Mouse (Mus musculus) neural tube, embryonic 11.5 days (tissue): ENCODE results near the gene Hoxd1. TPM values are rescaled to one million over a fixed set of nuclear protein-coding genes. Genes with fewer than 3 reads are reported as not detected.

Experiments used
- ATAC-seq: fragments of 200-750 bp; cut with Nextera tagmentation; 2 replicates; pipeline ENCODE4 v1.8.0; 2017; ENCODE audit warnings: moderate number of reproducible peaks, mild to moderate bottlenecking, moderate TSS enrichment, moderate library complexity; ENCODE audit not compliant: insufficient read depth, low FRiP score, low TSS enrichment
- DNase-seq: peaks from one replicate; pipeline ENCODE4 v3.0.0-alpha.2; 2015; ENCODE audit warnings: low spot score
- H3K27ac ChIP-seq: fragments of 300-500 bp; sonication (generic); 2 replicates; pipeline ENCODE4 v1.5.1; 2014; ENCODE audit warnings: low read depth, mild to moderate bottlenecking, low read length
- H3K27me3 ChIP-seq: fragments of 300-500 bp; sonication (generic); 2 replicates; pipeline ENCODE4 v1.6.1; 2014; ENCODE audit warnings: mild to moderate bottlenecking, low read length, mixed read lengths; ENCODE audit not compliant: control insufficient read depth, insufficient read depth
- H3K36me3 ChIP-seq: fragments of 300-500 bp; sonication (generic); 2 replicates; pipeline ENCODE4 v1.6.1; 2014; ENCODE audit warnings: mild to moderate bottlenecking, low read length, moderate library complexity, mixed read lengths; ENCODE audit not compliant: control insufficient read depth, insufficient read depth
- H3K4me1 ChIP-seq: fragments of 300-500 bp; sonication (generic); 2 replicates; pipeline ENCODE4 v1.6.1; 2014; ENCODE audit warnings: low read length, mixed read lengths; ENCODE audit not compliant: control insufficient read depth, insufficient read depth
- H3K4me2 ChIP-seq: fragments of 300-500 bp; sonication (generic); 2 replicates; pipeline ENCODE4 v1.6.1; 2014; ENCODE audit warnings: low read depth, mild to moderate bottlenecking, moderate library complexity
- H3K4me3 ChIP-seq: fragments of 300-500 bp; sonication (generic); 2 replicates; pipeline ENCODE4 v1.5.1; 2014; ENCODE audit warnings: low read depth, low read length
- H3K9ac ChIP-seq: fragments of 300-500 bp; sonication (generic); 2 replicates; pipeline ENCODE4 v1.6.1; 2014; ENCODE audit warnings: mild to moderate bottlenecking, low read length
- H3K9me3 ChIP-seq: fragments of 300-500 bp; sonication (generic); 2 replicates; pipeline ENCODE4 v1.6.1; 2016; ENCODE audit warnings: low read length; ENCODE audit not compliant: control insufficient read depth
- WGBS: fragments of 180-500 bp; shearing (Covaris S2); extraction: QIAGEN DNeasy Blood & Tissue Kit; methylation state at CpG from one replicate; pipeline ENCODE4 v1.1.7; 2014; 5-methylcytosine and 5-hydroxymethylcytosine counted together
- microRNA counts: library from miRNA; unstranded; fragments of <30 nt; microRNA quantifications from one replicate; lab custom pipeline; 2015
- microRNA-seq: library from miRNA; unstranded; fragments of <30 nt; microRNA quantifications from one replicate; pipeline ENCODE4, GENCODE M21; 2016
- polyA plus RNA-seq: library from polyadenylated mRNA; unstranded; fragments of >200 nt; fragmentation: Nextera tagmentation; extraction: Ambion mirVana; gene quantifications from 2 replicates; pipeline ENCODE4 v1.2.1, GENCODE M21; 2014

Gene Hoxd1
- polyA plus RNA-seq, 1 experiment from 2014 or later = 9.8 TPM

- Histone ChIP-seq H3K36me3 (no peaks in the 10 kb centered on the region), H3K4me2 (peak overlapping the region; percentile 85; the same call in 1 of the 2 replicates), H3K27ac (no peak overlapping the region), H3K9me3 (no peaks in the 10 kb centered on the region), H3K4me1 (peaks cover 10% of the 10 kb centered on the region), H3K9ac (no peak overlapping the region), H3K27me3 (peaks cover 5% of the 10 kb centered on the region), H3K4me3 (peak overlapping the region; percentile 49)
- WGBS = 47% methylated on average over 10 of the region's 10 CpGs
- ATAC-seq (no peak), DNase-seq (no peak)
These were observed 1.2 kb downstream of the Hoxd1 start for GRCm38 (mm10) chr2:74763976-74764375.

- H3K9ac ChIP-seq = no peak overlapping the region
- no peak for ATAC-seq
- no peak overlapping the region for H3K4me2 ChIP-seq
- no peak overlapping the region for H3K27ac ChIP-seq
- no peaks in the 10 kb centered on the region for H3K9me3 ChIP-seq
- H3K27me3 ChIP-seq = no peaks in the 10 kb centered on the region
- WGBS = 88% methylated on average over 2 of the region's 2 CpGs
- no peak for DNase-seq
- H3K4me1 ChIP-seq = no peaks in the 10 kb centered on the region
- H3K4me3 ChIP-seq = no peak overlapping the region
- H3K36me3 ChIP-seq = no peaks in the 10 kb centered on the region
These were observed 11.6 kb downstream of the Hoxd1 start for GRCm38 (mm10) chr2:74774359-74774758.

- Histone ChIP-seq H3K9ac (no peak overlapping the region), H3K27me3 (no peaks in the 10 kb centered on the region), H3K4me3 (no peak overlapping the region), H3K36me3 (no peaks in the 10 kb centered on the region), H3K27ac (no peak overlapping the region), H3K4me1 (no peaks in the 10 kb centered on the region), H3K9me3 (no peaks in the 10 kb centered on the region), H3K4me2 (no peak overlapping the region)
- WGBS = 73% methylated on average over 13 of the region's 13 CpGs
- DNase-seq = no peak
- no peak for ATAC-seq
These were observed 14.9 kb downstream of the Hoxd1 start for GRCm38 (mm10) chr2:74777536-74778275.

- H3K27me3 ChIP-seq = no peaks in the 10 kb centered on the region
- H3K9ac ChIP-seq = no peak overlapping the region
- no peaks in the 10 kb centered on the region for H3K4me1 ChIP-seq
- H3K4me3 ChIP-seq = no peak overlapping the region
- ATAC-seq = no peak
- no peak overlapping the region for H3K4me2 ChIP-seq
- DNase-seq = no peak
- H3K36me3 ChIP-seq = no peaks in the 10 kb centered on the region
- no peak overlapping the region for H3K27ac ChIP-seq
- no peaks in the 10 kb centered on the region for H3K9me3 ChIP-seq
- WGBS = 74% methylated on average over 5 of the region's 5 CpGs
These were observed 18.6 kb downstream of the Hoxd1 start for GRCm38 (mm10) chr2:74781386-74781785.

GRCm38 (mm10) chr2:74795531-74795930 is 32.8 kb downstream of the Hoxd1 start:
- Histone ChIP-seq H3K4me1 (no peaks in the 10 kb centered on the region), H3K4me3 (no peak overlapping the region), H3K27ac (no peak overlapping the region), H3K36me3 (no peaks in the 10 kb centered on the region), H3K9ac (no peak overlapping the region), H3K9me3 (no peaks in the 10 kb centered on the region), H3K27me3 (no peaks in the 10 kb centered on the region), H3K4me2 (no peak overlapping the region)
- ATAC-seq (no peak), DNase-seq (no peak)
- 66% methylated on average over 7 of the region's 7 CpGs for WGBS

GRCm38 (mm10) chr2:74808431-74808830 is 45.7 kb downstream of the Hoxd1 start:
- H3K4me2 ChIP-seq = no peak overlapping the region
- no peak overlapping the region for H3K9ac ChIP-seq
- H3K4me1 ChIP-seq = no peaks in the 10 kb centered on the region
- 86% methylated on average over 5 of the region's 5 CpGs for WGBS
- no peak overlapping the region for H3K27ac ChIP-seq
- no peak for DNase-seq
- no peaks in the 10 kb centered on the region for H3K9me3 ChIP-seq
- no peaks in the 10 kb centered on the region for H3K36me3 ChIP-seq
- no peaks in the 10 kb centered on the region for H3K27me3 ChIP-seq
- no peak for ATAC-seq
- no peak overlapping the region for H3K4me3 ChIP-seq

MicroRNAs encoded within 50 kb of the gene (microRNA counts, 519-probe panel; counts per million panel counts)
- 6,556 counts per million, percentile 98 among the panel's probes with 10 or more counts for microRNA mmu-miR-10b (lab: Ali Mortazavi, UCI)

Small RNAs within 50 kb of the gene (microRNA-seq; reads per million reads assigned to microRNA genes)
- gene Mir10b = 153,999 reads per million, percentile 100 among the genes with 10 or more reads in this experiment

Other genes with a start within 250 kb of the Hoxd1 start
- 46.5 and 48.3 TPM in 2 replicates for gene Lnpk, start 183.5 kb upstream of the Hoxd1 start, polyA plus RNA-seq
- 0.54 and 0.69 TPM in 2 replicates for gene Evx2, start 103.4 kb upstream of the Hoxd1 start, polyA plus RNA-seq
- 0.41 and 1.0 TPM in 2 replicates for gene Hoxd13, start 94.7 kb upstream of the Hoxd1 start, polyA plus RNA-seq
- gene Hoxd12, start 88.0 kb upstream of the Hoxd1 start, polyA plus RNA-seq = 2.1 TPM in 2 replicates
- gene Hoxd11, start 83.4 kb upstream of the Hoxd1 start, polyA plus RNA-seq = 8.1 and 8.5 TPM in 2 replicates
- gene Hoxd10, start 71.1 kb upstream of the Hoxd1 start, polyA plus RNA-seq = 28.1 and 29.3 TPM in 2 replicates
- gene Hoxd9, start 65.3 kb upstream of the Hoxd1 start, polyA plus RNA-seq = 14.3 and 17.3 TPM in 2 replicates
- 21.3 and 23.1 TPM in 2 replicates for gene Hoxd8, start 58.4 kb upstream of the Hoxd1 start, polyA plus RNA-seq
- gene Hoxd3, start 51.1 kb upstream of the Hoxd1 start, polyA plus RNA-seq = 52.7 and 55.0 TPM in 2 replicates
- 9.2 and 11.2 TPM in 2 replicates for gene Hoxd4, start 51.1 kb upstream of the Hoxd1 start, polyA plus RNA-seq
- gene Gm28230, start 36.3 kb upstream of the Hoxd1 start, polyA plus RNA-seq = 3.9 and 5.5 TPM in 2 replicates
- 163 and 168 TPM in 2 replicates for gene Mtx2, start 62.8 kb downstream of the Hoxd1 start, polyA plus RNA-seq